Mouse (Mus musculus) small intestine, adult 2 months (tissue): ENCODE measurements around the gene Nsf. TPM values are rescaled to one million over a fixed set of nuclear protein-coding genes. Genes with fewer than 3 reads are reported as not detected.

Experiments
- H3K27ac ChIP-seq: fragments of 200-500 bp; 2 replicates; pipeline ENCODE4 v1.5.1; 2012; ENCODE audit warnings: low read depth, low read length, control low read depth, inconsistent platforms; ENCODE audit not compliant: insufficient read depth
- H3K27me3 ChIP-seq: fragments of 200-500 bp; 2 replicates; pipeline ENCODE4 v1.6.1; 2012; ENCODE audit warnings: mild to moderate bottlenecking, moderate library complexity, low read length, inconsistent platforms; ENCODE audit not compliant: control insufficient read depth, insufficient read depth
- H3K36me3 ChIP-seq: fragments of 200-500 bp; 2 replicates; pipeline ENCODE4 v1.6.1; 2012; ENCODE audit warnings: mild to moderate bottlenecking, low read length, control low read depth, inconsistent platforms; ENCODE audit not compliant: control insufficient read depth, insufficient read depth
- H3K4me1 ChIP-seq: fragments of 200-500 bp; 2 replicates; pipeline ENCODE4 v1.6.1; 2012; ENCODE audit warnings: low read length, inconsistent platforms, mixed read lengths; ENCODE audit not compliant: control insufficient read depth, insufficient read depth, insufficient read length
- H3K4me3 ChIP-seq: fragments of 200-500 bp; 2 replicates; pipeline ENCODE4 v1.5.1; 2012; ENCODE audit warnings: low read depth, mild to moderate bottlenecking, control low read depth, inconsistent platforms, low read length, moderate library complexity
- CTCF ChIP-seq: fragments of 200-500 bp; IDR thresholded peaks from 2 replicates; pipeline ENCODE4 v1.5.1; 2012; ENCODE audit warnings: low read depth, mild to moderate bottlenecking, control low read depth, inconsistent platforms, low read length, moderate library complexity, mixed read lengths; ENCODE audit not compliant: insufficient replicate concordance, insufficient read length; ENCODE audit errors: extremely low read depth
- POLR2A ChIP-seq: fragments of 200-500 bp; IDR thresholded peaks from 2 replicates; pipeline ENCODE4 v1.6.1; 2012; ENCODE audit warnings: low read depth, mild to moderate bottlenecking, control low read depth, inconsistent platforms, low read length, moderate library complexity
- WGBS: fragments of 180-500 bp; shearing (Covaris S2); methylation state at CpG from one replicate; pipeline ENCODE4 v1.1.7; 2018; 5-methylcytosine and 5-hydroxymethylcytosine counted together
- polyA plus RNA-seq: library from polyadenylated mRNA; depleted of rRNA; stranded (reverse); fragments of >200 nt; gene quantifications from 2 replicates; pipeline ENCODE4 v1.2.3, GENCODE M21; 2012

Nsf gene
- polyA plus RNA-seq, 1 experiment, result 25.8 TPM

- H3K4me3 ChIP-seq, result no peak overlapping the region
- no peaks in the 10 kb centered on the region for H3K27me3 ChIP-seq
- 62% methylated on average over 11 of the region's 11 CpGs for WGBS
- H3K27ac ChIP-seq, result no peak overlapping the region
- no peaks in the 10 kb centered on the region; the same call in 1 of the 2 replicates for H3K4me1 ChIP-seq
- TF ChIP-seq POLR2A (no peak), CTCF (no peak)
- H3K36me3 ChIP-seq, result peaks cover 22% of the 10 kb centered on the region
These were observed 44.0 kb downstream of the Nsf start for GRCm38 (mm10) chr11:103909809-103910208.

- WGBS, result 32% methylated on average over 12 of the region's 12 CpGs
- Histone ChIP-seq H3K36me3 (peaks cover 21% of the 10 kb centered on the region), H3K4me1 (no peaks in the 10 kb centered on the region; the same call in 1 of the 2 replicates), H3K27me3 (no peaks in the 10 kb centered on the region), H3K4me3 (no peak overlapping the region), H3K27ac (no peak overlapping the region)
- TF ChIP-seq CTCF, result no peak
These were observed 44.5 kb downstream of the Nsf start for GRCm38 (mm10) chr11:103909396-103909795.

- WGBS, result 91% methylated on average over 7 of the region's 7 CpGs
- no peak overlapping the region for H3K27ac ChIP-seq
- no peaks in the 10 kb centered on the region; the same call in 1 of the 2 replicates for H3K4me1 ChIP-seq
- TF ChIP-seq POLR2A, result no peak
- no peak for TF ChIP-seq CTCF
- H3K36me3 ChIP-seq, result peaks cover 12% of the 10 kb centered on the region
- H3K4me3 ChIP-seq, result no peak overlapping the region
- H3K27me3 ChIP-seq, result no peaks in the 10 kb centered on the region
These were observed 47.7 kb downstream of the Nsf start for GRCm38 (mm10) chr11:103906051-103906719.

GRCm38 (mm10) chr11:103905506-103905905 lies 48.4 kb downstream of the Nsf start:
- H3K27ac ChIP-seq, result no peak overlapping the region
- no peak for TF ChIP-seq POLR2A
- TF ChIP-seq CTCF, result no peak
- H3K27me3 ChIP-seq, result no peaks in the 10 kb centered on the region
- H3K4me3 ChIP-seq, result no peak overlapping the region
- 80% methylated on average over 9 of the region's 9 CpGs for whole genome bisulfite sequencing
- H3K36me3 ChIP-seq, result peaks cover 11% of the 10 kb centered on the region
- no peaks in the 10 kb centered on the region; the same call in 1 of the 2 replicates for H3K4me1 ChIP-seq

- Histone ChIP-seq H3K36me3 (peaks cover 2% of the 10 kb centered on the region; the same call in 1 of the 2 replicates), H3K4me3 (no peak overlapping the region), H3K4me1 (no peaks in the 10 kb centered on the region), H3K27ac (no peak overlapping the region), H3K27me3 (no peaks in the 10 kb centered on the region)
- TF ChIP-seq POLR2A (no peak), CTCF (no peak)
- 83% methylated on average over 4 of the region's 4 CpGs for WGBS
These were observed 52.3 kb downstream of the Nsf start for GRCm38 (mm10) chr11:103901581-103901966.

GRCm38 (mm10) chr11:103900803-103901580 lies 52.9 kb downstream of the Nsf start:
- no peaks in the 10 kb centered on the region for H3K27me3 ChIP-seq
- H3K27ac ChIP-seq, result no peak overlapping the region
- H3K4me1 ChIP-seq, result no peaks in the 10 kb centered on the region
- TF ChIP-seq CTCF, result no peak
- no peak for TF ChIP-seq POLR2A
- 80% methylated on average over 20 of the region's 20 CpGs for WGBS
- H3K4me3 ChIP-seq, result no peak overlapping the region
- H3K36me3 ChIP-seq, result peaks cover 3% of the 10 kb centered on the region; the same call in 1 of the 2 replicates
